Mouse (Mus musculus): ENCODE data around the gene Tsc22d3.

Tsc22d3 gene

GRCm38 (mm10) chrX:140600410-140601109, at the start of gene Tsc22d3:
TSS of gene Tsc22d3 (minus strand) at chrX:140600659.
- peak; percentile 23 for DNase-seq (ENCODE audit: extremely low spot score, low spot score)

DNA sequence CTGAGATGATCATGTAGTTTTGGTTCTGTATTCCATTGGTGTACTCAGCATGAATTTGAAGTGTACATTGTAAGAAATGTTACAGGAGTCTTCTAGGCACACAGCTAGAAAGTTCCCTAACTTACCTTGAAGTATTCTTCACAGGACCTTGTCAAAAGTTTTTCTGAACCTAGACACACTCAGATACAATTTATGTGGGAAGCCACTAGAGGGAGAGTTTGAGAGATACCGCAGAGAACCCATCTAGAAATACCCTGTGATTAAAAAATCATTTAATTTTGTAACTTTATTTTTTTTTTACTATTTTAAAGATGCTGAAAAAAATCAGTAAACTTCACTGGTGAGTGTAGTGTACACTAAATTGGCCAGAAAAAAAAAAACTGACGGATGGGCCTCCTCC, 39.1 kb upstream of the Tsc22d3 start:
- DNase-seq (ENCODE audit: extremely low spot score, low spot score), result no peak

- no peak for DNase-seq (ENCODE audit: extremely low spot score, low spot score)
Observed at GRCm38 (mm10) chrX:140638028-140638427, 37.6 kb upstream of the Tsc22d3 start.

GRCm38 (mm10) chrX:140624875-140625594, 24.6 kb upstream of the Tsc22d3 start:
- no peak for DNase-seq (ENCODE audit: extremely low spot score, low spot score)

DNA sequence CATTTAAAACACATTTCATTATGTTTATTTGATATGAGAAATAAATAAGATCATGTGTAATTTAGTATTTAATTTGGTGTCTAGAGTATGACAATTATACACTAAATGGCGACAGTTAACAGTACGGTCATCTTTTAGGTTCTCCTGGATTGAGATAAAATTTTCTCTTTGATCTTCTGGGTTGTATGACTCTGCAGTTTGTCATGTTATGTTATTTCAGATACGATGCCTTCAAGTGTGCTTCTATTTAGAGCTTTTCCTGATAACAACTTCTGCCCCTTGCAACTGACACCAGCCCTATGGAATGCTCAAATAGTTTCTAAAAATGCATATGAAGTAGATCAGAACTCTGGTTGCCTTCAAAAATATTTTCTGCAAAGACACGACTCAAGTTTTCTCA, 9.5 kb upstream of the Tsc22d3 start:
- DNase-seq (ENCODE audit: extremely low spot score, low spot score), result no peak

GRCm38 (mm10) chrX:140601884-140602283, 1.4 kb upstream of the Tsc22d3 start:
- DNase-seq (ENCODE audit: extremely low spot score, low spot score), result no peak

DNA sequence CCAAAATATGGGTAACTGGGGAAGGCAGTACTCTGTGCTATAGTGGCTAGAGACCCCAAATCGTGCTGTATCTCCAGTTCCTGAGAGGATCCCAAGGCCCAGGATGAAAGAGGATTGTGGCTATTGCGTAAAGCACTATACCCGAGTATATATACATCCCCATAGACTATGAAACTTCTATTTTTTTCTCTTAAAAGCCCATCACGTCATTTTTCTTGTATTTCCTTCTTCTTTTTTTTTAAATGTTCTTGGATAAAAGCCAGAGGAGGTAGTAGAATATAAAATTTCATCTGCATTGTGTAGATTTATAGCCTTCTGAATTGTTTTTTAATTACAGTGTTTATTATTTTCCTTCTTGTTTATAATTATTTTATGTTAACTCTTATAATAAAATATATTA, 852 bp upstream of the Tsc22d3 start:
- DNase-seq (ENCODE audit: extremely low spot score, low spot score), result no peak

DNA sequence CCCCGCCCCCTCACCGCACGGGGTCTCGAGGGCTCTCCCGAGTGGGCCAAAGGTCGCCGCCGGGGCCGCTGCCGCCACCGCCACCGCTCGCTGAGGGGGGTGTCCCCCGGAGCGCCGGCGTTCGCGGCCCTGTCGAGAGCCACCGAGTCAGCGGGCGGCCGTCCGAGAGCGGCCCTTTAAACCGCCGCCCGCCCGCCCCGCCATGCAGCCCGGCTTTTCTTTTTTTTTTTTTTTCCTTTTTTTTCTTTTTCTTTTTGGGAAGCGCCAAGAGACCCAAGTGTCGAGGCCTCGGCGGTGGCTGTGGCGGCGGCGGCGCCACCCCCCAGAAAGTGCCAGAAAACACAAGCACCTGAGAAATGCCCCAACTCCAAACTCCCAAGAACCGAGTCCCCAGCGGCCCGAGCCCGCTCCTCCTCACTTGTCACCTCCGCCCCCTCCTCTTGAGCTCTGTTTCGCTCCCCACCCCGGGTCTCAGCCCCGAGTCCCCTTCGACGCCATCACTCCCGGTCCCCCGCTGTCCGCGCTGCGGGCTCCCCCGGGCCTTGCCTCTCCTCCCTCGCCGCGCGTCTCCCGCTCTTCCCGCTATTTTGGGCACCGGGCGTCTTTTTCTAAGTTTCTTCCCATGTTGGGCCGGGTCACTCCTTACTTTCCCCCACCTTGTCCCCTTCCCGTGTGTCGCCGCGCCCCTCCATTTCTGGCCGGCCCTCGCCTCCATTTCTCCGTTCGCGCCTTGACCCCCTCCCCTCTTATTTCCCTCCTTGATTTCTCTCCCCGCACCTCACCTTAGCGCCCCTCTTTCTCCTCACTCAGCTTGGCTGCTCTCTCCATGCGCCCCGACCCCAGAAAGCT, 674 bp downstream of the Tsc22d3 start:
- peak; percentile 33 for DNase-seq (ENCODE audit: extremely low spot score, low spot score)

GRCm38 (mm10) chrX:140598850-140599560, 1.5 kb downstream of the Tsc22d3 start:
- DNase-seq (ENCODE audit: extremely low spot score, low spot score), result peak; percentile 47

- DNase-seq (ENCODE audit: extremely low spot score, low spot score), result peak; percentile 16
Observed at GRCm38 (mm10) chrX:140598194-140598849, 2.1 kb downstream of the Tsc22d3 start.

DNA sequence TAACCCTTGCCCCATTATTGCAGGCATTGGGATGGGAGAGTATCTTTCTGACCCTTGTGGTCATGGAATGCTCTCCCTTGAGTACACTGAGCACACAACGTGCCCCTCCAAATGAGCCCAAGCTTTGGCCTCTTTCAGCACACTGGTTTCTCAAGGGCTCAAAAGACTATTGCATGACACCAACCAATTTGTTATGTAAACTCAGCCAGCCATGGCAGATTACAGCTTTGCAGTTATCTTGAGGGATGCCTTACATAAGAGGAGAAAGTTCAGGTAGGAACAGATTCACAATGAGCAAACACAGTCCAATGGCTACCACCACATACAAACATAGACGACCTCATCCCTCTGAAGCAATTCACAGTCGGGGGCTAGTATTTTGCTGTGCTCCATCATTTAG, 9.3 kb downstream of the Tsc22d3 start:
- no peak for DNase-seq (ENCODE audit: extremely low spot score, low spot score)

GRCm38 (mm10) chrX:140590142-140590541, 10.3 kb downstream of the Tsc22d3 start:
- no peak for DNase-seq (ENCODE audit: extremely low spot score, low spot score)

DNA sequence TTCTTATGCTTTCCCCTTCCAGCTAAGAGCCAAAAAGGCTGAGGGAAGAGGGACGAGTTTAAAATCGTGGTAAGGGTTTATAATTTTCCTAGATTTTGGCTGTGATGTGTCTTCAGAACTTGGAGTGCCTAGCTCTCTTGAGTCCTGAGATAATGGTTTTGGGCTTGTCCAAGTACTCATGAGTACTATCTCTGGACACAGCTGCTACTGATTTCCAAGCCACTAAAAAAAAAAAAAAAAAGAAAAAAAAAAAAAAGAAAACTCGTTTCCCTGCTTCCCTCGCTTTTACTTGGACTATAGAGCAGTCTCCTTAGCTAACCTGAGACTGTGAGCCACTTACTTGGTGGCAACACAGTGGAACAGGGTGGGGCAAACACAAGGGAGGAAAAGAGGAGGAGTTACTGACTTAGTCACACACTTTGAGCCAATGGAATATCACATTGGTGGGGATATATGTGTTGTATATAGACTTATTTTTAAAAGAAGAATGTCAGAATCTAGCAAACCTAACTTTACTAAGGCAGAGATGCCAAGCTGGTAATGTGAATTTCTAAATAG, 11.2 kb downstream of the Tsc22d3 start:
- no peak for DNase-seq (ENCODE audit: extremely low spot score, low spot score)

GRCm38 (mm10) chrX:140588534-140588933, 11.9 kb downstream of the Tsc22d3 start:
- DNase-seq (ENCODE audit: extremely low spot score, low spot score), result no peak

- DNase-seq (ENCODE audit: extremely low spot score, low spot score), result no peak
Observed at GRCm38 (mm10) chrX:140580416-140580815, 20.0 kb downstream of the Tsc22d3 start.

- DNase-seq (ENCODE audit: extremely low spot score, low spot score), result no peak
Observed at GRCm38 (mm10) chrX:140575636-140576035, 24.8 kb downstream of the Tsc22d3 start.

GRCm38 (mm10) chrX:140575200-140575599, 25.3 kb downstream of the Tsc22d3 start:
- no peak for DNase-seq (ENCODE audit: extremely low spot score, low spot score)

GRCm38 (mm10) chrX:140572702-140573338, 27.6 kb downstream of the Tsc22d3 start:
- no peak for DNase-seq (ENCODE audit: extremely low spot score, low spot score)

GRCm38 (mm10) chrX:140569595-140569994, 30.9 kb downstream of the Tsc22d3 start:
- no peak for DNase-seq (ENCODE audit: extremely low spot score, low spot score)
